Mouse (Mus musculus) cerebellum, postnatal 10 days (tissue): Measurements from ENCODE around the gene Hpcal1.

Experiments
- DNase-seq, 2 experiments: peaks; one replicate each; pipeline ENCODE4 v3.0.0; 2021; ENCODE audit warnings: mixed read lengths in 2 of 2

The Hpcal1 gene

DNA sequence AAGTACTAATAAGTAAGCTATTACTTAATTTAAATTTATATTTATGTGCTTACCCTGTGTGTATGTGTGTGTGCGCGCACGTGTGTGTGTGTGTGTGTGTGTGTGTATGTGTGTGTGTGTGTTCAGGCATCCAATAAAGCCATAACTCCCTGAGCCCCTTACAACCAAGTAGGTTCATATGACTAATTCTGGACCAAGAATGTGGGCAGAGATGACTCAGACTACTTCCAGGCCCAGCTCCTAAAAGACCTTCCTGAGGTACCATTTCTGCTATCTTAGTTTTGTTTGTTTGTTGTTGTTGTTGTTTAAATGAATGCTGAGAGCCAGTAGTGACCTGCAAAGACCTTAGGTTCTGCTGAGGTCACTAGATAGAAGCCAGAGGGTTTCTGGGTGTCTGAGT, 1.7 kb upstream of the Hpcal1 start:
- no peak for DNase-seq

DNA sequence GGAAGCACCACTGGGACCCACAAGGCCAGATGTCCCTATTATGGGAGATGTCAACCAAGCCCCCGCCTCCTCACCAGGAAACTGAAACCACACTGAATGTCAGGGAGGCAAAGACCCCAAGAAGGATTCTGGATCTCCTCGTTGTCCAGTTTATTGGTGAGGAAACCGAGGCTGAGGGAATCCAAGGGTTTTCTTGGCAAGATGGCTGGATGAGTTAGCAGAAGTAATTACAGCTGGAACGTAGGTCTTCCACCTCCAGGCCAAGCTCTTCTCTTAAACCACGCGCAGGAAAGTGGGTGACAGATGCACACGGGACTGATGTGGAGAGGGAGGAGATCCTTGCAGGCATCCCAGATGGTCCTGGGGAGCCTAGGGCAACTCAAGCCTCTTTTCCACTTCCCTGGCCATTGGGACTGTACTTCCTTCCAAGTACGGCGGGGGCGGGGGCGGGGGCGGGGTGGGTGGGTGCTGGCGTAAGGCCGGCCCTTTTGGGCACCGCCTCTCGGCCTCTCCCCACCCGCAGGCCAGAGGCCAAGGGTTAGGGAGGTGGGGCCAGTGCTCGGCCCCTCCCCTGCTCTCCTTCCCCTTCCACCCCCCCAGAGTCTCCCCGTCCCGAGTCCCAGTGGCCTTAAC, 609 bp upstream of the Hpcal1 start:
- no peak for DNase-seq

DNA sequence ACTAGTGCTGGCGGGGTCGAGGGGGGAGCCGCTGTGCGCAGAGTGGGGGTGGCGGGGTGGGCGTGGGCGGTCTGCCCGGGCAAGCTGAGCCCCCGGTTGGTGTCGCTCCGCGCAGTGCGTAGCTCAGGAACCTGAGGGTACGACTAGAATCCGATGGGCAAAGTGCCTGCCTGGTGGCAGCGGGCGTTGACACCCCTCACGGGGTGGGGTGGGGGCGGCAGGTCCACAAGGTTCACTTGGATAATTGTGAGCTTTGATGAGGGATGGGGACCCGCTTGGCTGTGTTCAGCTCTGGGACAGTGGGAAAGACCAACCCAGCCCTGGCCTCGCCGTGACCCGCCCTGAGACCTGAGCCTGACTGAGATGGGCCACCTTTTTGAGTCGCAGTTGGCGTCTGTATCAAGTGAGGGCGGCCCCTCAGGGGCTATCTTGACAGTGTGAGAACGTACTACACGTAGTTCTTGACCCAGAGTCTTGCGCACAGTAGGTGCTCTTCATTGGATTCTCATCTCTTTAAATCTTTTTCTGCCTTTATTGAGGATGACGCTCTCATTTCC, 742 bp downstream of the Hpcal1 start:
- peak; percentile 64 to 69 for DNase-seq

DNA sequence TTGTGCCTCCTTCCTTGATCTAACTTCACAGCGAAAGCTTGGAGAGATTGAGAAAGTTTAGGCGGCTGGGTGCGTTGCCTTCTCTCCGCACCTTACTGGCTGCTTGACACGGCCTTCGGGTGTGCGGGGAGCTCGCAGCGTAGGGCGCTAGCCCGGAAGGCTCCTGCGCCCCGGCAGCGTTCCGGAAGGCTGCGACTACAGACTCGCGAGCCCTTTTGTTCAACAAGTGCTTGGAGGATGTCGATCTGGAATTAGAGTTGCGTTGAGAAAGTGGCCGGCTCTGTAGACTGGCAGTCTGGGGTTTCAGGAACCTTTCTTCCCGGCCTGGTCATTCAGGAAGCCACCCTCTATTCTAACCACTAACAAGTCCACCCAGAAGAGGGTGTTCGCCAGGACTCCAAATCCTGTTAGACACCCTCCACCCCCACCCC, 1.2 kb downstream of the Hpcal1 start:
- peak; percentile 37 to 46 for DNase-seq

DNA sequence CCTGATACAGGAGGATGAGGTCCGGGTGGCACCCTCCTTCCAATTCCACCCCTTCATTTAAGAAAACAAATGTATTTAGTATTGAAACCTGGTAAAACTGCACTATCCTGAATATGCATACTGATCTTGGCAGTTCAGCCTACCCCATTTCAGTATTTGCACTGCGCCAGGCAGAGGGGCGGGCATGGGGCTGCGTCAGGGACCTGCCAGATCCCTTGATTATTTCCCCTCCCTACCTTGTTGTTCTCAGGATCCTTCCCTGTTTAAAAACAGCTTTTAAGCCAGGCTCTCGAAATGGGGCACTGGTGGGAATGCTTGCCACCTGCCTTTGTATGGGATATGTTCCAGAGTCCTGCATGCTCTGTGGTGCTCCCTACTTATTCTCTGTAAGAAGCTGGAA, 1.7 kb downstream of the Hpcal1 start:
- DNase-seq: peak; percentile 38 to 49

DNA sequence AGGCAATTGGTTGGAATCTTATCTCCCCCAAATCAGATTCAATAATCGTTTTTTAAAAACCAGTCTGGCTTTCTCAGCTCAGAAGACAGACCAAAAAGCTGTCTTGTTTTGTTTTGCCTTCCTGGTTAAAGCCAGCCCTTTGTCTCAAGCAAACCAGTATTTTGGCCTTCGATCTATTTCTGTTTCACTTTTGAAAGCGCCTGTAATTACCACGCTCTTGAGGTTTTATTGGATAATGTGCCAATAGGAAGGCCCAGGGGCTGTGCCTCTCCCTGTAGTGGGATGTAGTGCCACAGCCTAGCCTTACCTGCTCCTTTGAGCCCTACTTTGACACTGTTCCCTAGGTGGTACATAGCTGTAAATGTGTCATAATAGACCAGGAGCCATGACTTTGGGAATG, 2.3 kb downstream of the Hpcal1 start:
- no peak for DNase-seq

DNA sequence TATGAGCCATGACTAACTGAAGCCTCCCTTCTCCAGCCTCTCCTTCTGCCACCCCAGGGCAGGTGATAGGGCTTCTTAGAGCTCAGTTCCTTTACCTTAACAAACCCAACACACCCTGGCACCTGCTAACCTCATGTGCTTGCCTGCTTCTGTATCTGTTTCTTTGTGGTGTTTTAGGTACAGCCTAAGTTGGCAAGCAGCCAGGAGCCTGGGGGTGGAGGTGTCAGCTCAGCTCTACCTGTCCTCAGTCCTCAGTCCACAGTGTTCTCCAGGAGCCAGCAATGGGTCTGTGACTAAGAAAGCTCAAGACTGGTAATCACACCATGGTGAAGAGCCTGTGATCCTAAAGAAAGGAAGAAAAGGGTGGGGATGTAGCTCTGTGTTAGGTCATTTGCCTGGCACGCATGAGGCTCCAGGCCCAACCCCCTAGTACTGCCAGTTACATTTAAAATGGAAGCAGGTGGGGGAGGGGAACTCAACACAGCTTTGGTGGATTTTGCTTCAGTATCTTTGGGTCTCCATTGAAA, 4.0 kb downstream of the Hpcal1 start:
- DNase-seq: peak; percentile 65 to 67

DNA sequence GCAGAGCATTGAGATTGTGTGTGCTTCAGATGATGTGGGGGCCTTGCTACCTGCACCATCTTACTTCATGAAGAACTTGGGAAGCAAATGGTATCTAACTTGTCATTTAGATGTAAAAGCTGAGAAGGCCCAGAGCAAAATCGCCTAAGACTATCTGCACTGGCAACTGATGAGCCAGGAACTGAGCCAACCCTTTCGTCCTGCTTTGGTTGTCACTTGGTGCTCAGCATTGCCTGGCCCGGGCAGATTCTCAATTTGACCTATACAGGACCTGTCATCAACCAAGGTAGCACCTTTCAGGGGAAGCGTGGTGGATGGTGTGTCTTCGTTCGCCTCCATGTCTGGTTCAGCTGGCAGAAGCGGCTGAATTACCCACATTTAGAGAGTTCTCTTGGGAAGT, 5.7 kb downstream of the Hpcal1 start:
- no peak for DNase-seq

DNA sequence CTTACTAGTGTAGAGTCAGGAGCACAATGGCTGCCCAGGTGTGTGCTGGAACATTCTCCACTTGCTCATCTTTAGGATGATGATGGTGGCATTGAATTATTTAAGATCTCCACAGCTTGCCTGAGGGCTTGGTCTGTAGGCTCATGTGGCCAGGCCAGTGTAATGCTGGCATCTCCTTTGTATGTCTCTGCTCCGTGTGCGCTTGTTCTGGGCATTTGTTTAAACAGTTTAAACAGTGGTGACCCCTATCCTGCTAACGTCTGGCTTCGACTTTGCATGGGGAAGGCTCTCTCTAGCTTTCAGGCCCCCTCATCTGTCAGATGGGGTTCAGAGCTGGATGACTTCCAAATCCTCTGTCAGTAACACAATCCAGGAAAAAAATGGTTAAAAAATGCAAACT, 8.3 kb downstream of the Hpcal1 start:
- DNase-seq: no peak

DNA sequence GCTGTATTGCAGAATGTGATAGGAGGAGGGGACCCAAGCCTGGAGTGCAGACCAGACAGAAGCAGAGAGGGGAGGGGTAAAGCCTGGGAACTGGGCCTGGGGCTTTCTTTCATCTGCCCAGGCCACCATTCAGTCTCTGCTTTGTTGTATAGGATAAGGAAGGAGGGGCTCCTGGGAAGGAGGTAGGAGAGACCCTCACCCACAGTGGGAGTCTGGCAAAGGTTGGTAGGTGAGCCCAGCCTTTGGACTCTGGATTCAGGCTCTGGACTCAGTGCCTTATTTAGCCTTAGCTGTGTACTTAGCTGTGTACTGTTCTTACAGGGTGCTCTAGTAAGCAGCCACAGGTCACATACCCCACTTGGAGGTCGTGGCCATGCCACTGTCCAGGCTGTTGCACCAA, 8.8 kb downstream of the Hpcal1 start:
- DNase-seq: no peak

DNA sequence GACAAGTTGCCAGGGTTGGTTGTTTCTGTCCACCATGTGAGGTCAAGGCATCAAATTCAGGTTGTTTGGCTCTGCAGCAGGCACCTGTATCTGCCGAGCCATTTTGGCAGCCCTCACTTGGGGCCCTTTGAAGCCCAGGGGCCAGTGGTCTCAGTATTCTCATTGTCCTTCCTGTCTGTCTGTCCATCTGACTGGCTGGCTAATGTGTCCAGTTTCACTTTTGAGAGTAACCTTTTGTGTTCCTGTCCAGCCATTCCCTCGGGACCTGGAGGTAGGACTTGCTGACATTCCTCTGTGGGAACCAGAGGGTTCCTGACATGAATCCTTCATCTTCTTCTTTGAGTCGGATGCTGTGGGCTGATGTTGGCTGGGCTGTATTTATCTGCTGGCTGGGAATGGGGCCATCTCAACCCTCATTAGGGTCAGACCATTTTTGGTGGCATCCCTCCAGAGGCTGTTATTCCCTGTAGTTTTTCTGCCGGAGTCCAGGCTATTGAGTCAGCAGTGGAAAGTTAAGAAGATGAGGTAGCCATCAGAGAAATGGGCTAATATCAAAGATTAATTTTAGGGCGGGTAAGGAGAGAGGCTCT, 10.6 kb downstream of the Hpcal1 start:
- DNase-seq: no peak

DNA sequence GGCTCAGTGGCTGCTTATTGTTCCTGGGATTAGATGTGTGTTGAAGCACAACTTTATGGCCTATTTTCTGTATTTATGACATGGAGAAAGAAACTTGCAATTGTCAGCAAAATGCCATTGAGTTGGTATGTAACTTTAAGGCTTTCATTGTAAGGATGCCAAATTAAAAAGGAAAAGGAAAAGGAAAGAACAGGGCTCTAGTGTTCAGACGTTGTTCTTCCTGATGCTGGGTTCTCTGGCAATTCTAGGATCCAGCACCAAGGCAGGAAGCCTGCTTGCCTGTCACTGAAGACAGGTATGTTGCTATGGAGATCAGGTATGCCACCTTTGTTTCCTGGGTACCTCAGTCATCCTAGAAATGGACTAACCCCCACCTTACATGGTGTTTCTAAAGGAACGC, 11.1 kb downstream of the Hpcal1 start:
- no peak for DNase-seq

DNA sequence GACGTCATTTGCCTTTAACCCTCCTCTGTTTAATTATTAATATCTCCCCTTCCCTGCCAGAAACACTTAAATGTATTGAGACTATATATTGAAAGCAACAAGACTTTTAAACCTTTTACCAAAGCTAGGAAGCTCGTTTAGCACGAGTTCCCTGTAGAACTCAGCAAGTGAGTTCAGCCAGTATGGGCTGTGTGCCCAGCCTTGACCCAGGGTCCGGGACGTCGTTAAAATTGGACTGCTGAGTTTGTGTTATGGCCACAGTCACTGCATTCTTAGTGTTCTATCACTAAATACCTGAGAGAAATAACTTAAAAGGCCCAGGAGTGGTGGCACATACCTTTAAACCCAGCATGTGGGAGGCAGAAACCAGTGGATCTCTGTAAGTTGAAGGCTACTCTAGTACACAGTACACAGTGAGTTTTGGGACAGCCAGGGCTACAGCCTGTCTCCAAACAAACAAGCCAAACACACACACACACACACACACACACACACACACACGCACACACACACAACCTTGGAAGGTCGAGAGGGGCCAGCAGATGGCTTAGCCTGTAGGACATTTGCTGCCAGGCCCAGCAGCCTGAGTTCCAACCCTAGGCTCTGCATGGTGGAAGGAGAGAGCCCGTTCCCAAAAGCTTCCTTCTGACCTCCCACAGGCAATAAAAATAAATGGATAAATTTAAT, 11.7 kb downstream of the Hpcal1 start:
- peak; percentile 83 to 85 for DNase-seq

DNA sequence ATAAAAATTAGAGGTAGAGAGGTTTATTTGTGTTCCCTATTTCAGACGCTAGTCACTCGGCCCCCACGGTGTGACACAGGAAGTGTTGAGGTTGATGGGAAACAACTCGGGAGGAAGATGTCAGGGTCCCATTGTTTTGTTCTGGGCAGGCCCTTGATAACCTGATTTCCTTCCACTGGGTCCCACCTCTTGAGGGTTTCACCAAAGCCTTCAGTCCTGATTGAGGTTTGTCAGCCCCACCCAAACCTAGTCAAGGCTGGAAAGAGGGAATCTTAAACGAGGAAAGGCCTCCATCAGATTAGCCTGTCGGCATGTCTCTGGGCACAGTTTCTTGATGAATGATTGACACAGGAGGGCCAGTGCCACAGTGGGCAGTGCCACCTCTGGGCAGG, 12.3 kb downstream of the Hpcal1 start:
- no peak for DNase-seq

DNA sequence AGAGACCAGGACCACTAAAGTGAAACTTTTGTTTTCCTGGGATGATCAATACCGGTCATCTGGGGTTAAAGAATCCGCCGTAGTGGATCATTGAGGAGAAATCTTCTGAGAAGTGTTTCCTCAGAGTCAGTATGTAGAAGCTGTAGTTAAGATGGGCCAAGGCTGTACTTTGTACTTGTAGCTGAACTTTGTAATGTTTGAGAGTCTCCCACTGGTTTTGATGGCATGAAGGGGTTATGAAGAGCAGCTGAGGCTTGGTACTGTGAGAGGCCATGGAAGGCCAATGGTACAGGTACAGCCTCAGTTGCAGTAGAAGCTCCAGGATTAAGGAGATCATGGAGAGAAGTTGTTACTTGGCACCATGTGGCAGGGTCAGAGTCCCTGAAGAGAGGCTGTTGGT, 13.2 kb downstream of the Hpcal1 start:
- no peak for DNase-seq

DNA sequence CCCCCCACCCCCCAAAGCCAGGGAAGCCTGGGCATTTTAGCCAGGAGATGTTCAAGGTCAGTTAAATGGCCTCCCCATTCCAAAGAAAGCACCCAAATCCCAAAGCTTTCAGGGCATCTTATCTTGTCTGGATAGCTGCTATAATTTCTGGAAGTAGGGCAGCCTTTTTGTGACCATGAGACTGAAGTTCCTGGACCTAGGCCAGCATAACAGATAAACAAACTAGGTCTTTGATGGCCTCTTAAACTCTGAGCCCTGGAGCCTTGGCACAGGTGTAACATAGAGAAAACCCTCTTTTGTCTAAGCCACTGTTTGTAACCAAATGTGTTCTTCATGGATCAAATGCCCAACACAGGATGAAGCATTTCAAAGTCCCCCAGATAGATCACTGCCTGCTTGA, 16.8 kb downstream of the Hpcal1 start:
- no peak for DNase-seq

DNA sequence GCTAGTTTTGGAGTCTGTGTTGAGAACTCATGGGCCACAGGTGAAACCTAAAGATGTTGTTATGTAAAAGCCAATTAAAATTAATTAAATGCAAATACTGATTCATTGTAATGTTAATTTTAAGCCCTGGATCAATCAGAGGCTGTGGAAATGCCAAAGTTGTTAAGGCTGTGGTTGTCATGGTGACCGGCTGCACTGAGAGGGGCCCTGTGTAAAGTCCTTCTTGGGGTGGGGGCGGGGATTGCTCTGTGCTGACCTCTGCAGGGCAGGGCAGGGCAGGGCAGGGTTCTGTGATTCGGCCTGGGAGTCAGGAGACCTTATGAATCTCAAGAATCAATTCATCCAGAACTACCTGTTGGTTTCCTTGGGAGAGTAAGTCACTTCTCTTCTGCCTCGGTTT, 18.8 kb downstream of the Hpcal1 start:
- DNase-seq: no peak

DNA sequence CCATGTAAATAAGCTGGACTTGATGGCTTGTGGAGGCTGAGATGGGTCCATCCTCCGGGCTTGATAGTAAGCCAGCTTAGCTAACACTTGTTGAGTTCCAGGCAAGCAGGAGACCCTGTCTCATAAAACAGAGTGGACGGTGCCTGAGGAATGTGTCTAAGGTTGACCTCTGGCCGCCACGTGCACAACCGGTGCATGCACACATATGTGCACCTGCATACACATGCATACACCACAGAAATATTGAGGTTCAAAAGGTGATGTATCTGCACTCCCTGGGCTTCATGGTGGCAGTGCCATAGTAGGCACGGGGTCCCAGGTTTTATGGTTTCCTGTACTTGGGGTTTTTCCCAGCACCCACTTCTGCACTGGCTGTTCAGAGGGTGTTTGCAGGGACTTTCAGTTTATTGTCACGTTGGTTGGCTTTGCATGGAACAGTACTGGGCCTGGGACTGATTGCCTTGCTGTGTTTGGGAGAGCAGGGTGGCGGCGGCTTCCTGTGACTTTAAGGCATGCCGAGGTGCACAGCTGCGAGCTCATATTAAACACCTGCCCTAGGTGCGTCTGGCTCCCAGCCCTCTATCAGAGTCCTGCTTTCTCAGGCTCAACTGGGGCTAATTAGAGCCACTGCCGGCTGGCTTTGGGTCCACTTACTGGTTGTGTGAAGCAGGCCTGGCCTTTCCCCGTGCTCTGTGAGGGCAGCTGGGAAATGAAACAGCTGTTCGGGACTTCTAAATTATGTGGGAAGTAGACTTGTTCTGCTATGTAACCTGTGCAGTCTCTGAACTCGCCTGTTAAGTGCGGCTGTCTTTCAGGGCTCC, 19.5 kb downstream of the Hpcal1 start:
- DNase-seq: no peak

DNA sequence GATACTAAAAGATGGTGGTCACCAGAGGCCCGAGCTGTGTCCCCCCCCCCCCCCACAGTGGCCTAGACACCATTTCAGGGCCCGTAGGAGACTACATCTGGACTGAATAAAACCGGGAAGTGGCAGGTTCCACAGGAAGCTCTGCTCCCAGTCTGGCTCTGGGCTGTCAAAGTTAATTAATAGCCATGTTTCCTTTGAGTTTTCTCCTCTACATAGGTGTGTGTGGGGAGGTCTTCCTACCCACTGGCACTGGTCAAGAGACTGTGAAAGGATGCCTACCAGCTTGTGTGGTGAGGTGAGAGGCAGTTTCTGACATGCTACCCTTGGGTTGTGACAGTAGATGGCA, 20.1 kb downstream of the Hpcal1 start:
- DNase-seq: no peak

DNA sequence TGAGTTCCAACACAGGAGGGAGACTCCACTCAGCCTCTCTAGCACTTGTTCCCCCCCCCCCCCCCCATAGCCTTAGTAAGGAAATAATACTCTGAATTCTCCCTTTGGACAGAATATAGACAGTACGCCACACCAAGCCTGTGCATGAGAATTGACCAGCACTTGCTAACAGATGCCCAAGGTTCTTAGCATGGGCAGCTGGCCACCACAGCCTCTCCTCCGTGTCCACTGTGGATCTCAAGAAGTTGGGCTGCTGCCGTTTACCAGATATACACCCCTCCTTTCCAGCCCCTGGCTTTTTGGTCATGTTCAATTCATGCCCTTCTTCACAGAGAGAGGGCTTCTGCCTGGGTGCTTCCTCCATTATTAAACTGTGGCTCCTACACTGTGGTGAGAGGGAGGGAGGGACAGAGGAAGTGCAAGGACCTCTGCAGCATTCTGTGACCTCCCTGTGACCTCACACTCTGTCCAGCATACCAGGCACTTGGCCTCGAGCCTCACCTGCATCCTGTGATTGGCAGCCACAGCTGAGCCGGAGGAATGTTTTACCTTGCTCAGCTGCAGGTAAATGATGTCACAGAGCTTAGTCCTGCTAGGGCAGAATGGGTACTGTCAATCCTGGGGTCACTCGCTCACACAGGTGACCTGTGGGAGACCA, 21.2 kb downstream of the Hpcal1 start:
- DNase-seq: peak; percentile 47 to 57

DNA sequence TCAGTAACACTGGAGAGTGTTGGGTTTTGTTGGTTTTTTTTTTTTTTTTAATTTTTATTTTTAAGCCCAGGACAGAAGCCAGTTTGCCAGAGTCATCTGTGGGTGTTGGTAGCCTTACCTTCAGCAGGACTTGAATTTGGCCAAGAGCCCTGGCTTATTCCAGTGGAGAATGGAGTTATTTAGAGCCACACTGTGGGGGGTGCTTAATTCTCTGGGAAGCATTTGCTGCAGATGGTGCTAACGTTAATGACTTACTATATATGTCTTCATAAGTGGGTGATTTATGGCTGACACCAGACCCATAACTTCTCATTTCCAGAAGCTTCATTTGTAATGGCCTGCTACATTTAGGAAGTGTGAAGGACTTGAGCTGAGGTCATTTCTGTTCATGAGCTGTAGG, 21.9 kb downstream of the Hpcal1 start:
- DNase-seq: peak; percentile 59 to 62

DNA sequence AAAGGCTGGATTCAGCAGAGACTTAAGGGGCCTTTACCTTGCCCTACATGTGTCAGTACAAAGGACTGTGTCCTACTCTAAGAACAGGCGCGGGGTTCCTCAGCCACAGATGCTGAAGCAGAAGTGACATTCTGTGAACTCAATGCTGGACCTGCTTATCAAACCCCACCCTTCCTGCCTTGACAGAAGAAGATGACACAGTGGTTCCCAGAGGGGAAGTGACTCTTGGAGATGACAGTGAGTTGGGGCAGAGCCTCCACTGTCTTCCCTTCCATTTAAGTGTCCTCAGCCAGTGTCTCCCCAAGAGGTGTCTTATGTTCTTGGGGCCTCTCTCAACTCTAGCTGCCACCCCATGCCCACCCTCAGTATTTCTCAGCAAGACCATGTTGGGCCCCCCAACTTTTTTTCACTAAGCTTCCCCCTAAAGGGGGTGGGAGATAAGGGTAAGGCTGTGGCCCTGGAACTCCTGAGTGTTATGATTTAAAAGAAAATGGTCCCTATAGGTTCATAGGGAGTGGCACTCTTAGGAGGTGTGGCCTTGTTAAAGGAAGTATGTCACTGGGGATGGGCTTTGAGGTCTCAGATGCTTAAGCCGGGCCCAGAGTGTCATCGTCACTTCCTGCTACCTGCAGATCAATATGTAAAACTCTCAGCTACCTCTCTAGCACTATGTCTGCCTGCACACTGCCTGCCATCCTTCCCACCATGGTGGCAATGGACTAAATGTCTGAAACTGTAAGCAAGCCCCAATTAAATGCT, 25.2 kb downstream of the Hpcal1 start:
- no peak for DNase-seq
